Comparison of ENCODE assay signal across 13 mouse cellular contexts in the genomic region with DNA sequence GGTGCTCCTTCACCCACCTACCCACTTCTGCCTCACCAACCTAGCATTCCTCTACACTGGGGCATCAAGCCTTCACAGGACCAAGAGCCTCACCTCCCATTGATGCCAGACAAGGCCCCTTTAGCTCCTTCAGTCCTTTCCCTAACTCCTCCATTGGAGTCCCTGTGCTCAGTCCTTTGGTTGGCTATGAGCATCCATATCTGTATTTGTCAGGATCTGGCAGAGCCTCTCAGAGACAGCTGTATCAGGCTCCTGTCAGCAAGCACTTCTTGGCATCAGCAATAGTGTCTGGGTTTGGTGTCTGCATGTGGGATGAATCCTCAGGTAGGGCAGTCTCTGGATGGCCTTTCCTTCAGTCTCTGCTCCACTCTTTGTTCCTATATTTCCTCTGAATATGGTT. TPM values are rescaled to one million over a fixed set of nuclear protein-coding genes. Genes with fewer than 3 reads are reported as not detected.
DNase-seq lines count a peak whose midpoint lies in the region; ATAC-seq and TF ChIP-seq lines count a peak whose summit lies in the region.
"Not testable (repeated sequence)": the region's sequence is repeated elsewhere in the genome, so short reads cannot be mapped to it uniquely, and the experiment has no call there.
"Had no signal": no experiment of that assay in that cellular context is flagged by ENCODE, and none has a peak within 500 bp of the region (broad histone marks: within the 10 kb centered on the region; RNA-seq: fewer than 3 reads in every experiment).

No protein-coding gene starts in this region.

- H3K4me2 ChIP-seq in heart, embryonic 11.5 days; heart, embryonic 15.5 days; heart, postnatal 0 days (ENCODE audit: low read depth, low read length): not testable (repeated sequence)
- H3K4me2 ChIP-seq in heart, embryonic 13.5 days = peak overlapping the region; percentile 39; the same call in 1 of the 2 replicates

- not testable (repeated sequence) for H3K36me3 ChIP-seq in heart, adult 2 months (ENCODE audit: control insufficient read depth, insufficient read depth, low read length); heart, embryonic 11.5 days (ENCODE audit: control insufficient read depth, insufficient read depth, low read length); heart, embryonic 13.5 days; heart, embryonic 15.5 days; heart, postnatal 0 days (replicated peaks; ENCODE audit: control insufficient read depth, insufficient read depth, low read length); midbrain, embryonic 10.5 days

- peak; percentile 91 for DNase-seq in heart, adult 11 months
- DNase-seq in heart, adult 2 months; heart, postnatal 0 days (ENCODE audit: low spot score): not testable (repeated sequence)
- DNase-seq in midbrain, embryonic 10.5 days (ENCODE audit: low spot score) = peak; percentile 11

- TF ChIP-seq POLR2A in heart, adult 2 months (IDR thresholded peaks at IDR 0.05; ENCODE audit: insufficient read depth, low read depth, low read length) = not testable (repeated sequence)

- not testable (repeated sequence) for H3K79me2 ChIP-seq in heart, adult 2 months (replicated peaks; ENCODE audit: control insufficient read depth, insufficient read depth, low read length)

- H3K27me3 ChIP-seq in heart, adult 2 months (ENCODE audit: control insufficient read depth, insufficient read depth, low read length); heart, embryonic 11.5 days (ENCODE audit: control insufficient read depth, insufficient read depth, low read length); heart, embryonic 13.5 days (replicated peaks); heart, embryonic 15.5 days; heart, postnatal 0 days (ENCODE audit: control insufficient read depth, insufficient read depth, low read length); midbrain, embryonic 10.5 days (ENCODE audit: low read depth, poor library complexity, severe bottlenecking): not testable (repeated sequence)

- intact Hi-C loops in heart, adult 2 months (cut with DNase I) = not testable (repeated sequence)

- H3K9me3 ChIP-seq in heart, embryonic 11.5 days (replicated peaks; ENCODE audit: control insufficient read depth, low read length); heart, embryonic 13.5 days; heart, embryonic 15.5 days (replicated peaks); heart, postnatal 0 days (replicated peaks; ENCODE audit: control insufficient read depth, low read length); midbrain, embryonic 10.5 days (replicated peaks): not testable (repeated sequence)

- ATAC-seq in heart, embryonic 11.5 days (replicated peaks; ENCODE audit: insufficient number of reproducible peaks, low FRiP score, low TSS enrichment); heart, embryonic 13.5 days (ENCODE audit: extremely low read depth, insufficient number of reproducible peaks, low FRiP score, low TSS enrichment); heart, embryonic 15.5 days (replicated peaks; ENCODE audit: insufficient number of reproducible peaks, insufficient read depth, low FRiP score, low read depth); heart, postnatal 0 days (ENCODE audit: insufficient read depth, low read depth): not testable (repeated sequence)

- peak overlapping the region; percentile 86 for H3K27ac ChIP-seq in heart, adult 2 months
- peak overlapping the region; percentile 89 for H3K27ac ChIP-seq in heart, embryonic 11.5 days (ENCODE audit: low read depth, low read length)
- H3K27ac ChIP-seq in heart, embryonic 13.5 days (replicated peaks) = peak overlapping the region; percentile 94
- peak overlapping the region; percentile 90 for H3K27ac ChIP-seq in heart, embryonic 15.5 days
- peak overlapping the region; percentile 92 for H3K27ac ChIP-seq in heart, postnatal 0 days (ENCODE audit: low read depth)
- H3K27ac ChIP-seq in midbrain, embryonic 10.5 days (replicated peaks) = peak overlapping the region; percentile 60

- H3K9ac ChIP-seq in heart, adult 2 months (ENCODE audit: low read depth, low read length); heart, embryonic 11.5 days (ENCODE audit: low read depth, low read length); heart, embryonic 13.5 days; heart, embryonic 15.5 days; heart, postnatal 0 days (replicated peaks; ENCODE audit: low read depth, low read length): not testable (repeated sequence)

- not testable (repeated sequence) for H3K4me1 ChIP-seq in heart, adult 2 months (ENCODE audit: control insufficient read depth, insufficient read depth, low read length)
- H3K4me1 ChIP-seq in heart, embryonic 11.5 days (ENCODE audit: control insufficient read depth, insufficient read depth, low read length) = peaks cover 22% of the 10 kb centered on the region
- H3K4me1 ChIP-seq in heart, embryonic 13.5 days = peaks cover 58% of the 10 kb centered on the region
- peaks cover 42% of the 10 kb centered on the region for H3K4me1 ChIP-seq in heart, embryonic 15.5 days (replicated peaks)
- H3K4me1 ChIP-seq in heart, postnatal 0 days (ENCODE audit: control insufficient read depth, insufficient read depth) = peaks cover 30% of the 10 kb centered on the region
- peaks cover 46% of the 10 kb centered on the region for H3K4me1 ChIP-seq in midbrain, embryonic 10.5 days

- TF ChIP-seq CTCF in heart, adult 2 months (IDR thresholded peaks at IDR 0.05); heart, postnatal 0 days (IDR thresholded peaks at IDR 0.05; ENCODE audit: low read depth): not testable (repeated sequence)

- not testable (repeated sequence) for TF ChIP-seq EP300 in heart, adult 2 months (IDR thresholded peaks at IDR 0.05; ENCODE audit: insufficient read depth, low read depth, low read length); heart, postnatal 0 days (IDR thresholded peaks at IDR 0.05; ENCODE audit: low read depth)

- not testable (repeated sequence) for H3K4me3 ChIP-seq in heart, adult 2 months; heart, embryonic 11.5 days (ENCODE audit: low read depth, low read length); heart, embryonic 13.5 days; heart, embryonic 15.5 days; heart, postnatal 0 days (ENCODE audit: low read depth, low read length); midbrain, embryonic 10.5 days

RNA-seq across cellular contexts. Expression of gene Scrg1, which starts 55.6 kb away (rescaled TPM):
- not detected for total RNA-seq in heart, adult 2 months (2021)
- 0.29 TPM in 1 of 2 replicates, not detected in the other for polyA plus RNA-seq in heart, adult 2 months (2012; rRNA removed)
- 0.68 and 0.72 TPM in 2 replicates for polyA plus RNA-seq in heart, embryonic 11.5 days (2014; fragmentation: Nextera tagmentation; extraction: Ambion mirVana)
- 1.3 and 1.4 TPM in 2 replicates for polyA plus RNA-seq in heart, embryonic 13.5 days (2015; fragmentation: Nextera tagmentation; extraction: Ambion mirVana)
- polyA plus RNA-seq in heart, embryonic 15.5 days (2015; fragmentation: Nextera tagmentation; extraction: Ambion mirVana) = 1.7 and 2.4 TPM in 2 replicates
- total RNA-seq in heart, postnatal 0 days (2014; rRNA removed; ENCODE audit: low replicate concordance) = not detected in 2 replicates
- 0.40 and 0.47 TPM in 2 replicates for polyA plus RNA-seq in heart, postnatal 0 days (2015; fragmentation: Nextera tagmentation; extraction: Ambion mirVana)
- 0.35 TPM in 1 of 2 replicates, not detected in the other for polyA plus RNA-seq in midbrain, embryonic 10.5 days (2016; fragmentation: Nextera tagmentation; extraction: Ambion mirVana)
- total RNA-seq: CH12.LX, G1E had no signal
- polyA plus RNA-seq: activated CD4-positive, CD25-positive, alpha-beta regulatory T cell, adult 4 months; CD4-positive, CD25-positive, alpha-beta regulatory T cell, adult 4 months; forebrain, embryonic 11.5 days; G1E; Patski had no signal
